Mouse (Mus musculus) stomach, embryonic 14.5 days (tissue): ENCODE results near the gene Zbtb48. TPM values are rescaled to one million over a fixed set of nuclear protein-coding genes. Genes with fewer than 3 reads are reported as not detected.
"Not testable (repeated sequence)": the region's sequence is repeated elsewhere in the genome, so short reads cannot be mapped to it uniquely, and the experiment has no call there.

Experiments
- ATAC-seq: fragments of 200-750 bp; cut with Nextera tagmentation; 2 replicates; pipeline ENCODE4 v1.8.0; 2017; ENCODE audit warnings: low read depth, moderate TSS enrichment; ENCODE audit not compliant: insufficient number of reproducible peaks, insufficient read depth, low FRiP score
- H3K27ac ChIP-seq: fragments of 300-500 bp; sonication (generic); 2 replicates; pipeline ENCODE4 v1.5.1; 2014; ENCODE audit warnings: mild to moderate bottlenecking, low read length, moderate library complexity, mixed read lengths
- H3K27me3 ChIP-seq: fragments of 300-500 bp; sonication (generic); 2 replicates; pipeline ENCODE4 v1.6.1; 2014; ENCODE audit warnings: low read length, control low read depth, mixed read lengths; ENCODE audit not compliant: control insufficient read depth, insufficient read depth
- H3K36me3 ChIP-seq: fragments of 300-500 bp; sonication (generic); 2 replicates; pipeline ENCODE4 v1.6.1; 2014; ENCODE audit warnings: mild to moderate bottlenecking, control low read depth, low read length, moderate library complexity, mixed read lengths; ENCODE audit not compliant: control insufficient read depth, insufficient read depth
- H3K4me1 ChIP-seq: fragments of 300-500 bp; sonication (generic); 2 replicates; pipeline ENCODE4 v1.6.1; 2014; ENCODE audit warnings: low read length, control low read depth, mixed read lengths; ENCODE audit not compliant: control insufficient read depth, insufficient read depth
- H3K4me2 ChIP-seq: fragments of 300-500 bp; sonication (generic); replicated peaks from 2 replicates; pipeline ENCODE4 v1.6.1; 2014; ENCODE audit warnings: low read depth, low read length, control low read depth
- H3K4me3 ChIP-seq: fragments of 300-500 bp; sonication (generic); 2 replicates; pipeline ENCODE4 v1.5.1; 2014; ENCODE audit warnings: low read depth, low read length, control low read depth
- H3K9ac ChIP-seq: fragments of 300-500 bp; sonication (generic); replicated peaks from 2 replicates; pipeline ENCODE4 v1.6.1; 2014; ENCODE audit warnings: low read depth, mild to moderate bottlenecking, control low read depth, low read length, moderate library complexity, mixed read lengths
- H3K9me3 ChIP-seq: fragments of 300-500 bp; sonication (generic); 2 replicates; pipeline ENCODE4 v1.6.1; 2016; ENCODE audit warnings: low read depth, low read length, control low read depth; ENCODE audit not compliant: control insufficient read depth
- WGBS: fragments of 180-500 bp; shearing (Covaris S2); extraction: QIAGEN DNeasy Blood & Tissue Kit; methylation state at CpG from one replicate; pipeline ENCODE4 v1.1.7; 2014; 5-methylcytosine and 5-hydroxymethylcytosine counted together
- polyA plus RNA-seq: library from polyadenylated mRNA; unstranded; fragments of >200 nt; fragmentation: Nextera tagmentation; extraction: Ambion mirVana; gene quantifications from 2 replicates; pipeline ENCODE4 v1.2.1, GENCODE M21; 2014

Gene Zbtb48
- polyA plus RNA-seq, 1 experiment from 2014 or later: 21.8 TPM

- H3K4me2 ChIP-seq: peak within 1 kb of the TSS; percentile 94
- H3K9ac ChIP-seq: peak within 1 kb of the TSS; percentile 92
- no peaks in the 10 kb centered on the region for H3K27me3 ChIP-seq
- H3K4me3 ChIP-seq: peak within 1 kb of the TSS; percentile 100
- H3K4me1 ChIP-seq: peaks cover 8% of the 10 kb centered on the region; the same call in 1 of the 2 replicates
- H3K36me3 ChIP-seq: peaks cover 22% of the 10 kb centered on the region
- 29% methylated on average over 10 of the region's 10 CpGs for WGBS
- H3K27ac ChIP-seq: 0 out of 2 replicates have a peak within 1 kb of the TSS, but pooled peaks have one; percentile 4
- H3K9me3 ChIP-seq: no peaks in the 10 kb centered on the region
- no peak for ATAC-seq
Observed at GRCm38 (mm10) chr4:152038225-152038984, 10.9 kb upstream of the Zbtb48 start, which contains the start of gene Tas1r1. Gene Tas1r1 (minus strand): TSS chr4:152038568.

GRCm38 (mm10) chr4:152036464-152036863 is 9.0 kb upstream of the Zbtb48 start:
- not testable (repeated sequence) for H3K4me1 ChIP-seq, H3K36me3 ChIP-seq, H3K9me3 ChIP-seq, H3K27ac ChIP-seq, H3K9ac ChIP-seq, H3K27me3 ChIP-seq, H3K4me2 ChIP-seq, H3K4me3 ChIP-seq, ATAC-seq
- 92% methylated on average over 6 of the region's 6 CpGs for WGBS

DNA sequence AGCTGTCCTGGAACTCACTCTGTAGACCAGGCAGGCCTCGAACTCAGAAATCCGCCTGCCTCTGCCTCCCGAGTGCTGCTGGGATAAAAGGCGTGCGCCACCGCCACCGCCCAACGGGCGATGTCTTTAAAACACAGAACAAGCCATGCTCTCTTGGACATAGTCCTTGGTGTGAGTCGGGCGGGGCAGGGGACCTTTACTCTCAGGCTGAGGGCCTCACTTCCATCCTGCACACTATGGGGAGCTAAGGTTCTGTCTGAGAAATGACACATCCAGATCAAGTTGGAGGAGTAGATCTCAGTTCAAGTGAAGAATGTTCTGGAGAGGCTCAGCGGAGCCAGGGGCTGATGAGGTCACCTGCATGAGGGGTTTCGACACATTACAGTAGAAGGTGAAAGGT is 5.5 kb upstream of the Zbtb48 start:
- no peaks in the 10 kb centered on the region for H3K36me3 ChIP-seq

DNA sequence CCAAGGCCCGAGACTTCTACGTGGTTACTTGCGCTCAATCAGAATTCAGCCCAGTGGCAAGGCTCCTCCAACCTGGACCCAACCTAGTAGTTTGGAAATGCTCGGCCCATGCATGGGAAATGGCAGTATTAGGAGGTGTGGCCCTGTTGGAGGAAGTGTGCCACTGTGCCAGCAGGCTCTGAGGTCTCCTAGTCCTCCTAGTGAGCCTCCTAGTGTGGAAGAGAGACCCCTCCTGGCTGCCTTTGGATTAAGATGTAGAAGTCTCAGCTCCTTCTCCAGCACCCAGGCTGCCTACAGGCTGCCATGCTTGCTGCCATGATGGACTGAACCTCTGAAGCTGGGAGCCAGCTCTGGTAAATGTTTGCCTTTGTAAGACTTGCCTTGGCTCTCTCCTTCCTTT is 2.5 kb upstream of the Zbtb48 start:
- H3K27ac ChIP-seq: no peak overlapping the region
- H3K9me3 ChIP-seq: no peaks in the 10 kb centered on the region
- no peaks in the 10 kb centered on the region for H3K27me3 ChIP-seq
- no peak for ATAC-seq
- WGBS: 80% methylated on average over 4 of the region's 4 CpGs
- H3K4me3 ChIP-seq: no peak overlapping the region
- H3K4me1 ChIP-seq: peaks cover 23% of the 10 kb centered on the region
- no peaks in the 10 kb centered on the region for H3K36me3 ChIP-seq
- H3K9ac ChIP-seq: no peak overlapping the region
- H3K4me2 ChIP-seq: no peak overlapping the region

More for the DNA sequence above, 5.5 kb upstream of the Zbtb48 start:
- H3K27me3 ChIP-seq: no peaks in the 10 kb centered on the region
- peaks cover 5% of the 10 kb centered on the region; the same call in 1 of the 2 replicates for H3K4me1 ChIP-seq
- no peaks in the 10 kb centered on the region for H3K9me3 ChIP-seq
- ATAC-seq: no peak
- no peak overlapping the region for H3K4me2 ChIP-seq
- H3K27ac ChIP-seq: no peak overlapping the region
- 84% methylated on average over 13 of the region's 13 CpGs for WGBS
- no peak overlapping the region for H3K9ac ChIP-seq
- no peak overlapping the region for H3K4me3 ChIP-seq

DNA sequence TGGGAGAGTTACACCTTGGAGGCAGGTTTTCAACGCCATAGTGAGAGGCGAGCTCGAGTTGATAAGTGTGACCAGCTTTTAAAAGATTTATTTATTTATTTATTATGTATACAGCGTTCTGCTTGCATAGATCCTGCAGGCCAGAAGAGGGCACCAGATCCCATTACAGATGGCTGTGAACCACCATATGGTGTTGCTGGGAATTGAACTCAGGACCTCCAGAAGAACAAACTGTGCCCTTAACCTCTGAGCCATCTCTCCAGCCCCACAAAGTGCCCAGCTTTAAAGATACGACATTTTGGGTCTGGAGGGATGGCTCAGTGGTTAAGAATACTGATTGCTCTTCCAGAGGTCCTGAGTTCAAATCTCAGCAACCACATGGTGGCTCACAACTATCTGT is 1.6 kb upstream of the Zbtb48 start:
- no peaks in the 10 kb centered on the region; the same call in none of the 2 replicates for H3K36me3 ChIP-seq
- no peak for ATAC-seq
- no peaks in the 10 kb centered on the region for H3K27me3 ChIP-seq
- H3K4me3 ChIP-seq: no peak overlapping the region
- H3K9ac ChIP-seq: no peak overlapping the region
- peaks cover 24% of the 10 kb centered on the region for H3K4me1 ChIP-seq
- H3K9me3 ChIP-seq: no peaks in the 10 kb centered on the region
- H3K4me2 ChIP-seq: no peak overlapping the region
- WGBS: 48% methylated on average over 5 of the region's 5 CpGs
- H3K27ac ChIP-seq: no peak overlapping the region

- Histone ChIP-seq H3K4me1 (peaks cover 24% of the 10 kb centered on the region), H3K27ac (no peak overlapping the region), H3K9me3 (no peaks in the 10 kb centered on the region), H3K27me3 (no peaks in the 10 kb centered on the region), H3K36me3 (peaks cover 1% of the 10 kb centered on the region), H3K4me3 (no peak overlapping the region), H3K4me2 (peak overlapping the region; percentile 86), H3K9ac (no peak overlapping the region)
- ATAC-seq: no peak
- WGBS: 64% methylated on average over 15 of the region's 15 CpGs
Observed at GRCm38 (mm10) chr4:152028456-152028855, 985 bp upstream of the Zbtb48 start.

- peak overlapping the region; percentile 80 for H3K4me2 ChIP-seq
- ATAC-seq: peak; percentile 53
- peak overlapping the region; percentile 59 for H3K9ac ChIP-seq
- no peaks in the 10 kb centered on the region for H3K9me3 ChIP-seq
- no peaks in the 10 kb centered on the region for H3K27me3 ChIP-seq
- WGBS: 2% methylated on average over 26 of the region's 41 CpGs
- peak overlapping the region; percentile 63 for H3K4me3 ChIP-seq
- peaks cover 12% of the 10 kb centered on the region for H3K36me3 ChIP-seq
- 0 out of 2 replicates have a peak overlapping the region, but pooled peaks have one; percentile 56 for H3K27ac ChIP-seq
- peaks cover 24% of the 10 kb centered on the region for H3K4me1 ChIP-seq
Observed at GRCm38 (mm10) chr4:152026751-152027508, 541 bp downstream of the Zbtb48 start.

- H3K27ac ChIP-seq: no peak overlapping the region
- no peak overlapping the region for H3K4me3 ChIP-seq
- no peak for ATAC-seq
- no peaks in the 10 kb centered on the region for H3K27me3 ChIP-seq
- peaks cover 24% of the 10 kb centered on the region for H3K4me1 ChIP-seq
- H3K9ac ChIP-seq: no peak overlapping the region
- H3K36me3 ChIP-seq: peaks cover 36% of the 10 kb centered on the region
- 91% methylated on average over 11 of the region's 11 CpGs for WGBS
- no peak overlapping the region for H3K4me2 ChIP-seq
- no peaks in the 10 kb centered on the region for H3K9me3 ChIP-seq
Observed at GRCm38 (mm10) chr4:152024525-152024924, 2.9 kb downstream of the Zbtb48 start.
